Mouse (Mus musculus) liver, postnatal 0 days (tissue): ENCODE results near the gene Slc25a30.

Experiments used
- CTCF ChIP-seq: sonication (generic); IDR thresholded peaks from 2 replicates; pipeline ENCODE4 v1.5.1; 2016; ENCODE audit warnings: antibody characterized with exemption, low read depth
- EP300 ChIP-seq: IDR thresholded peaks from 2 replicates; pipeline ENCODE4 v1.6.1; 2016; ENCODE audit warnings: antibody characterized with exemption, low read depth, mild to moderate bottlenecking

- TF ChIP-seq CTCF, result no peak
- TF ChIP-seq EP300, result no peak
Measured at GRCm38 (mm10) chr14:75756971-75757370, 29.9 kb downstream of the Slc25a30 start.
